Mouse (Mus musculus) cerebellum, adult 8-10 months (tissue): ENCODE results near the gene Plg.
A peak's percentile ranks its signal among the peaks of the same experiment; 100 is the strongest.

Experiments used
- DNase-seq: peaks from one replicate; pipeline ENCODE4 v3.0.0; 2022

Plg gene

DNA sequence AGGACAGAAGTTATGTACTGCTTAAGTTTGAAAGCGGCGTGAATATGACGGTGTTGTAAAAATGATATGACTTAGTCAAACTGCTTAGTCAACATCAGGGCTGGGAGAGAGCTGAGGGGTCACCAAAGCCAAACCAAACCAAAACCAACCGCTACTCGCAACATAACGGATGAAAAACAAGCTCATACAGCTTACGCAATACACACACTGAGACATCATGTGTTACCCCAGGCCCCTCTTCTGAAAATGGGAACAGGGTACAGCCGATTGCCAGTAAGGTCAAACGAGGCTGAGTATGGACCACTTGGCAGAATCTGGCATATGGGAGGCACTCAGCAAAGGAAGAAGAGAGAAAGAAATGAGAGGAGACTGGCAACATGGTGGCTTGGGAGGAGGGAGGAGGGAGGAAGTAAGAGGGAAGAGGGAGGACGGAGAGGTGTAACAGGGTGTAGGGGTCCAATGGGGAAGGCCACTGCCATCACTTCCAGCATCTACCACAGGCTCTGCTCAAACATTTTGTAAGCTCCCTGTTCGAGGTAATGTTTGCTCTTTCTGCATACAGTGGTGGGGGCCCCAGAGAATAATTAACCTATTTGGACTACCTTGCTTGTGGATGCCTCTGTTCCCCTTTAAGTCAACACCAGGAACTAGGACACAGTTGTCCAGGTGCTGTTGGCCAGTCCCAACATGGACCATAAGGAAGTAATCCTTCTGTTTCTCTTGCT lies at the start of gene Plg:
TSS of gene Plg (plus strand) at position 628 of the 725 bp plus-strand sequence.
- no peak for DNase-seq

DNA sequence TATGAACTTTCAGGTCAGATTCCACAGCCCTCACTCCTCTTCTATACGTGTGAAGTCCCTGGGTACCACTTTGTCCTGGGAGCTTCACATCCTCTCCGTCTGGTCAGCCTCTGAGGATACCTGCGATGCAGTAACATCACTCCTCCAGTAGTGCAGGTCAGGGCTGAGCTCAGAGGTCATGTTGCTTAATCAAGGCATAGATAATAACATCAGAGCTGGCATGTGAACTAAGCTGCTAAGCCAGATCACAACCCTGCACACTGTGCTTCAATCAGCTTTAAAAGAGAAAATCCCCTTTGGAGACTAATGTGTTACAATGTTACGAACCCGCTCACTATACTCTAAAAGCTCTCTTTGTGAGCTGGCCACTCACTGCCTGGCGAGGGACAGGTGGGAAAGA lies 43.3 kb upstream of the Plg start:
- no peak for DNase-seq

DNA sequence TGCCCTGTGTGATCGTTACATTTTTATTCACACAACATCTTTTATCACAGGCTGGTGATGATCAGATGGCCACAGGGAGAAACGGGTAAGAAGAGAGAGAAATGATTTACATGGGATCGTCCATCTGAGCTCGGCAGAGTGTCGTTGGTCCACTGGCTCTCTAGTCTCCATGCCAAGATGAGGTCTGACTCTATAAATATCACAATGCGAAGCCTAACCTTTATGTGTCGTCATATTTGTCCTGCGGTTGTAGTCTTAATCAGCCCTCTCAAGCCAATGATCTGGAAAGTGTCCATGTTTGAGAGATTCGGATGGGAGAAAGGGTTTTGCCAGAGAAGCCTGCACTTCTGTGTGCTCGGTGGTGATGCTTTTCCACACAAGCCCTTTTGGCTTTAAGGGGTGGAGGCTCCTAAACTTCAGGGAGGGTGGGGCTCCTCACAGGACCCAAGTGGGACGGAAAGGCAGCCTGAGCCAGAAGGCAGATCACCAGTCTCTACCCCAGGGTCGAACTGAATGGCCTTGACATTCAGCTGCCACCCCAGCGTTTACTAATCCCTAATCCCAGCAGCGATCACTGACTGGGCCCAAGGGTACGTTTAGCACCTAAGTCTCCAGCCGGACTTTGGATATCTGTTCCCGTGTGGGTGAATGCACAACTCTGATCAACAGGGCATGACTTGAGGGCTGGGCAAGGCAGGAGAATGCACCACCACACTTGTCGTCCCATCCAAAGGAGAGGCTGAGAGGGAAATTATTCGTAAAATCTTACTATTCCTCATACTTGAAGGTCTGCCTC lies 42.1 kb upstream of the Plg start:
- DNase-seq, result no peak

DNA sequence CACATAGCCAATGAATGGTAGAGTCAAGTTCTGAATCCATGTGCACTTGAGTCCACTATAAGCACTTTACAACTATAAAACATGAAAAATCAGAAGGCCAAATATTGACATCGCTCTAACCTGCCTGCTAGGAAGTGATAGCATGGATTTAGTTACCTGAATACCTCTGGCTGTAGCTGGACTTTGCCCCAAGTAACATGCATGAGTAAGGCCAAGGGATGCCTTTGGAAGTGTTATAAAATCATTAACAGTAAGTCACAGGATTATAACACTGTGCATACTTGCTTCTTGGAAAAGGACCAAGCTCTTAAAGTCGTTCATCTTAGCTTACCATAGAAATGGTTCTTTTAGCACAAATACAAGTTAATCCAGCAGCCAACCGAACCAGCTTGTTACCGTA lies 41.3 kb upstream of the Plg start:
- no peak for DNase-seq

DNA sequence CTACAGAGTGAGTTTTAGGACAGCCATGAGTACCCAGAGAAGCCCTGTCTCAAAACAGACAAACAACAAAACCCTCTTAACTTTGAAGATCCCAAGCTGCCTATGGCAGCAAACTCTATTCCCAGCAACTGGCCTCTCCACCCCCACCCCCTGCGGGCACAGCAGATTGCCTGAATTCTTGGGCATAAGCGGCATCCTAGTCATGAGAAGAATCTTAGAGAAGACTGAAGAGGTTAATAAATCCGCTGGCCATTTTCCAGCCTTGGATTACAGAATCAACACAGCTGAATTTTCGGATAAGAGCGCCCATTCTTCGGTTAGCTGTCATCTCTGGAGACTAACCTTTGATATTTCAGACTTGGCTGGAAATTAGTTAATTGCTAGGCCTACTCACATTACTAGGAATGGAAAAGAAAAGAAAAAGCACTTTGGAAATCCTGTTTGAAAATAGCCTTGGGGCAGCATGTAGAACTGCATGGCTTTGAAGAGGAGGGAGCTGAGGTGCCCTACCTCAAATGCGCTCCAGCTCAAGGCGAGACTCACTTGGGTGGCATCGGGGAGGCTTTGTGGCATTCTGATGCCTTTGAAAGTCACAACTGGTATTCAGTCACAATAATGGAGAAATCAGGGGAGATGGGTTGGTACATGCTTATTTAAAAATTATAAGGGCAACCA lies 34.6 kb upstream of the Plg start:
- DNase-seq, result no peak

DNA sequence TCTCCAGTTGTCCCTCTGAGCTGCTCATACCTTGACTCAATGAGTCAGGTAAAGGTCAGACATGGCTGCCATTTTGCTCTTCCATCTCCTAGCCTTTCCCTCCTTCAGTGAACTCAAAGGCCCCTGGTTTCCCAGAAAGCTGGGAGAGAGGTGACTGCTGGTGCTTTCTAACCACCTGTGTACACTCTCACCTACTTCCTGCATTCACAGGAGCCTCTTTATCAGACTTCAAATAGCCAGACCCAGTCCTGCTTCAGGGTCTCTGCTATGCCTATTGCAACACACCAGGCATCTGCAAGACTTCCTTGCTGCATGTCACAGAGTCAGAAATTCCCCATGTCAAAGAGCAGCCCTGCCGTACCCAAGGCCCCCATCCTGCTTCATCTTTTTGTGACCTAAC lies 30.9 kb upstream of the Plg start:
- no peak for DNase-seq

DNA sequence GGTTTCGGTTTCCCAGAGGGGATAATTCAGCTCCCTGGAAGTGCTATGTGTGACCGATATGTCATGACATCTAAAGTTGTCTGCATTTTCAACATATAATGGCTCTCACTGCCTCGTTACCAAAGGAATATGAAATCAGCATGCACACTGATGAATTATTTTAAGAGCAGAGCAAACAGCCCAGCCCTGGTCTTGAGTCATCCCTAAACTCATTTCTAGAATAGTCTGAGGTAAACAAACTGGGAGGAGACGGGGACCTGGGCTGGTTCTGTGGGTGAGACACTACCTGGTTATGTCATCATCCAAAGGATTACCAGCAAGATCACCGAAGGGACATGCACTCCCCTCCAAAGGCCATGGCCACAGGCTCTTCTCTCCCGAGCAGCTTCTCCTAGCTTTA lies 26.8 kb upstream of the Plg start:
- DNase-seq, result no peak

DNA sequence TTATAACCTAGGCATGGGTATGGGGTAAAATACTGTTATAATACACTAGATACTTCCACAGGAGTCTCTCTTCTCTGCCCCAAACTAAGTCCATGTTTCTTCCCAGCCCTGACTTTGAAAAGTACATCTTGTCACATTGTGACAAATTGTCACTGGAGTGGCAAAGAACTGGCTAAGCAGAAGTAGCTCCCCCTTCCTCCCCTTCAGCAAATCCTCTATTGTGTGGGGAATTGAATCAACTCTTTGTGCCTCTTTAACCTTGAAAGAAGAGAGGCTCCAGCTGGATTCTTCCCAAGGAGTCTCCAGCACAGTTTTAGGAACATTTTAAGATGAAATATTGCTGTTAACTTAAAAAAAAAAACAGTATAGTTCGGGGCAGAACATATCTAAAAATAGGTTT lies 25.6 kb upstream of the Plg start:
- no peak for DNase-seq

DNA sequence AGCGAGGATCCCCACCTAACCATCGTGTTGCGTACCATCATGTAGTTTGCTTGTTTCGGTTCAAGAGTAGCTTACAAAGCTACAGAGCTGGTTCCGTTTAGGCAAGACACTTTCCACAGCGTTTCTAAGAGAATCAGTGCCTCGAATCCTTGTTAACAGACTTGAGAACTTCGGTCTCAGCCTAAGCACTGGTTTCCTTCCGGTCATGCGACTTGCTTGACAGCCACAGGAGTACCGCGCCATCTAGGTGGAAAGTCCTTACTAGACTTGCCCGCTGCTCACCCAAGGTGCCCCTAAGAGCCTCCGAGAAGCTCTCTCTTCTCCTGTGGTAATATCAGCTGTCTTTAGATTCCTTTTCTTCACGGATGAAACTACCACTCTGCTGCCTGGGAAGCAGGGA lies 18.5 kb upstream of the Plg start:
- no peak for DNase-seq

DNA sequence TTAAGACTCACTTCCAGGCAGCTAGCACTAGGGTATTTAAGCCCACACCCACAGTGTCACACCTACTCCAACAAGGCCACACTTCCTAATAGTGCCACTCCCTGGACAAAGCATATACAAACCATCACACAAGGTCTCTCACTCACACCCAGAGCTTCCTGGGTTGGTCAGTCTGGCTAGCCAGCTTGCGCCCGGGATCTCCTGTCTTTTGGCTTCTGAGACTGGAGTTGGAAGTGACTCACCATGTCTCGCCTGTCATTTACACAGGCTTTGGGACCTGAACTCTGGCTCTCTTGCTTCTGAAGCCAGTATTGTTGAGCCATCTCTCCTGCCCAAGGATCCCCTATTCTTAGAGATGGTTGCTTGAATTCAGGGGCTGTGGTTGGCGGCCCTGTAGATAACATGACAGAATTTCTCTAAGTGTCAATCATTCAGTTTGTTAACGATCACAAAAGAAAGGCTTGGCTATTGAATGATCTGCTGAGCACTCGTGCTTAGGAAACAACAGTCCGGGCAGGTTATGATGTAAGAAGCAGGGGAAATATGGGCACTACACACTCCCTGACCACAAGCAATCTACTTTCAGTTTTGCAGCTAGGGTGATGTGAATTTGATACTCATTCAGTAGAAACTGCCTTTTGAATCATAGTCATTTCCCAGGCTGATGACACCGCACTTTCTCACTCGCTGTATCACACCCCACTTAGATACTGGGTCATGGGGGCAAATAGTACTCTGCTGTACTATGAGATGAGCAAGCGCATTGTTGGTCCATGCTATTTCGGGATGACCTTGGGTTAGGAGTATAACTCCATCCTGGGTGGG lies 14.6 kb upstream of the Plg start:
- DNase-seq, result no peak

DNA sequence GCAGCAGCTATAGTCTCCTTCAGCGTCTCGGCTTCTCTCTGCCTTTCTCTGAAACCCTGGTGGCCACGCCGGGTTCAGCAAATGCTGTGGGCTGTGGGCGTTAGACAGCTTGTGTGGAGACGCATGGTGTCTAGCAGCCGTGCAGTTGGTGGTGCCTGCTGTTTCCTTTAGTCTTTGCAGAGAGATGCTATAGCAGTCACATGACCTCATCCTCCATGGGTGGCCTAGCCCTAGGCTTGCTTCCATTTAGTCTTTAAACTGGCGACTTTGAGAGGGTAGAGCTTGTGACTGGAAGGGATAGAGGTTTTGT lies 14.0 kb upstream of the Plg start:
- DNase-seq, result no peak

DNA sequence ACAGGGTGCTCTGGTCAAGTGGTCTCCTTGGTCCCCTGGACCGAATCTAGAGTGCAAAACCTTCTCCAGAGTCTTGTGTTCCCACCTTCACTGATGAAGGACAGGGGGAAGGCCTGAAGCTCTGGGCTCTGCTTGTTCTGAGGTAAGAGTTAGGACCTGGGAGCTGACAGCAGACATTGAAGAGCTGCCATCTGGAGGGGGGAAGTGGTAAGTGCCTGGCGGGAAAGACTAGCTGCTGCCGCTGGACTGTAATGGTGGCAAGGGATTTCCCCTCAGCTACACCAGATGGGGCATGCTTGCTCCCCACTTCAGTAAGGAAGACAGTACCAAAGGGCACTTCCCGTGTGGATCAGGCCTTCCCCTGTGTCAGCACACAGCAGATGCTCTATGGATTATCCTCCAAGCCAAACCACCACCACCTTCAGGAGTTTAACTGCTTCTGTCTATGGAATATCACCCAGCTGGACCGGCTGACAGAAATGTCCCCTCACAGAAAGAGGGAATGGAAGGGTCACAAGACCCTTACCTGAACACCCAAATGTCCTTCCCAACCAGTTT lies 11.0 kb upstream of the Plg start:
- DNase-seq, result peak; percentile 34

DNA sequence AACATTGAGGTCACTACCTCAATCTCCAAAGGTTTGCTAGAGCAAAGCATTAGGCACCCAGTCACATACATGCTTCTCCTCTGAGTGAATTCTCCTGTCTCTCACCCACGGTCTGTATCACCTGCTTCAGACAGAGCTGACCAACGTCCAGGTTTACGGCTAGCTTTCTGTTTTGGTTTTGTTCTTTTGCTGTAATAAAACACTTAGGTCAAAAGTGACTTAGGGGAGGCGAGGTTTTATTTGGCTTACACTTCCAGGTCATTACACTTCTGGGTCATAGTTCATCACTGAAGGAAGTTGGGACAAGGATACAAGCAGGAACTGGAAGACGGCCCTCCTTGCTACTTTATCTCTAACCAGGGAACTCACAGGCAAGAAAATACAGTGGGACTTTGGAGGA lies 9.0 kb upstream of the Plg start:
- no peak for DNase-seq

DNA sequence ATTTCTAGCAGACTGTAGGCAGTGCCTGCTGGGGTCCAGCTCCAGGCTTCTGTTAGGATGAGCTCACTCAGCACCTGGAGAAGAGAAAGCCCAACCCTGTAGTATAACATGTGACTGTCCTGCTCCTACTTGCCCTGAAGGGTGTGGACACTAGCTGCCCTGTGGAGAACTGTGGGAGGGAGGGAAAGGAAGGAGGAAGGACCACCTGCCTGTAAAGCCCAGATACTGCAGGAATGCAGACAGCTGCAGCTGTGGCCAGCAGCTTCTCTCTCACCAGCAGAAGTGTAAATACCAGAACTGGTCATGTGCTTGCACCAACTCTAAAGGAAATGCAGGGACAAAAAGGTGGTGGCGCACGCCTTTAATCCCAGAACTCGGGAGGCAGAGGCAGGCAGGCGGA lies 8.1 kb upstream of the Plg start:
- DNase-seq, result no peak

DNA sequence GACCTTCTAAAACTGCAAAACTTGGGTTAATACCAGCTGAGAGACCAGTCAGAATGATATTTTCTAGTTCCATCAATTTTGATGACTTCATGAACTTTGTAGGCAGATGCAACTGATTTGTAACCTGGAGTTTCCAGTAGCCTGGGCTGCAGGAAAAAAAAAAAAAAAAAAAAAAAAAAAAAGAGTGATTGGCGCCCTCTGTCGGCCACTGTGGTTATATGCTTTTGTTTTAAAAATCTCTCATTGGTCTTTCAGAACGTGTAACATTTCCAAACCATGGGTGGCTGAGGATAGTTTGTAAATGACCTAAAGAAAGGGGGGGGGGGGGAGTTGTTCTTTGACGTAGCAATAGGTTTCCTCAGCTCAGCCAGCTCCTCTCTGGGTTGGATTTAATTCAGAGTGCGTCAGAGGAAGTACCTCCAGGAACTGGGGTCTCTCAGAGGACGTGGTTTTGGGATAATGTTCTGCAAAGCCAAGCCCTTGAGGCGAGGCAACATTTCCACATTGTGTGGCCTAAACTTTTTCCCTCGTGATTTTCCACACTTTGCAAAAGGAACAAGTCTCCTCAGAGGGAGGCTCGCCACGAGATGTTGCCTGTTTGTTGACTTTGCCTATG lies 7.0 kb upstream of the Plg start:
- peak; percentile 11 for DNase-seq

DNA sequence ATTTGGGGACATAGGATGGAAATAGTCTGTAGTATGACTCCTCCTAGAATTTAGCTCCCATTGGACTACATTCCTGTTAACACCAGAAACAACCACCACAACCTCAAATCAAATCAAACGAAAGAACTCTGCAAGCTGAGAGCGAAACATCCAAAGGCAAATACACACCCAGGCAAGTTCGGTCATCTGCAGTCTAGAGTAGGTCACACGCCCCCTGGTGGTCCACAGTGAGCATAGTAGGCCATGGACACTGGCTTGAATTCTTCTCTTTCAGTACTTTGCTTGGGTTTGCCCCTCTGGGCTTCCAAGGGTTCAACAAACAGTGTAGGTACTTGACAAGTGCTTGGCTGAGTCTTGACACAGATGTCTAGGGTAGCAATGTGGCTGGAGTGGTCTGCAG lies 6.4 kb upstream of the Plg start:
- DNase-seq, result peak; percentile 67

DNA sequence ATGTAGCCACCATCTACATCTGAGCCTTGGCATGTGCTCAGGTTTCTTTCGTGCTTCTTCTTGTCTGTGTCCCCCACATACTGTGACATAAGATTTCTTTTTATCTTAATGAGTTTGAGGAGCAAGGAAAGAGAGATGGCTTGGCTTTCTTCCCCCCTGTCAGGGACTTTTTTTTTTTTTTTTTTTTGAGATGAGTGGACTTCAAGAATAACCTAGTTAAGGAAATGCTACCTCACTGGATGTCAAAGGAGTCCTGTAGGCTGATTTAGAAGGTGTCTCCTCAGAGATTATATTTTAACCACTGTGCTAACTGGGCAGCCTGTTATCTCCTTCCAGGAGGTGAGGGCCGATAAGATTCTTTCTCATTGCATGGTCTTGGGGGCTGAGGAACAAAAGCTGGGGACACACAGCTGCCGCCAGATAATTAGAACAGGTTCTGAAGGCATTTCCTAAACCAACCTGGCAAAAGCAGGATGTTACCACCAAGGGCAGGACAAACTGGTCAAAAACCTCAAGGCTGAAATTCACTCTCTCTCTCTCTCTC lies 4.7 kb upstream of the Plg start:
- no peak for DNase-seq

DNA sequence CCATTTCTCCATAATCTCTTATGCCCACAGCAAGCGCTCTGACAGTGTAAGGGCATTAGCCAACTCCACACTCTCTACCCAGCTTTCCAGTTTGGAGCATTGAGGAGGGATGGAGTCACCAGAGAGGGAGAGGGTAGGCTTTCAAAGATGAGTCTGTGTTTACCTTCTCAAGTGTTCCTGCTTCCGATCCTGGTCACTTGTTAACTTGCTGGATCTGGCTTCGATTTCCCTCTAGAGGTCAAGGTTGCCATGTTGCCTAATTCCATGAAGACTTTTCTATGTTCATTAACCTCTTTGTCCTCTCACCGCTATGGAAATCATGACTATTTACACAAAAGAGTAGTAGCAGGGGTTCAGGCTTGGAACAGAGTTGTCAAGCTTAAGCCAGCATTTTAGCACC lies 1.9 kb downstream of the Plg start:
- no peak for DNase-seq

DNA sequence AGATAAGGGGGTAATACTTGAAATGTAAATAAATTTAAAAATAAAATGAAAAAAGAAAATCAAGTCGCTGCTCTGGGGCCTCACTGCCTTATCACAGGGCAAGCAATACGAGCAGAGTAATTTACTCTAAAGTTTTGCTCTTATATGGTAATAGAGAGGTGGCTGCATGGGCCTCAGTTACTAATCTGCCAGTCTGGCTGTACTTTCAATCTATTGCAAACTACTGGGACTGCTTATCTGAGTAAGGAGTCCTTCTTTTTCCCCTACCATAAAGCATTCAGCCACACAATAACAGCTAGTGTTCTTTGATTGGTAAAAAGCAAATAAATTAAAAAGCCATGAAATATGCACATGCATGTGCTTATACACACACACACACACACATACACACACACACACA lies 3.2 kb downstream of the Plg start:
- no peak for DNase-seq

DNA sequence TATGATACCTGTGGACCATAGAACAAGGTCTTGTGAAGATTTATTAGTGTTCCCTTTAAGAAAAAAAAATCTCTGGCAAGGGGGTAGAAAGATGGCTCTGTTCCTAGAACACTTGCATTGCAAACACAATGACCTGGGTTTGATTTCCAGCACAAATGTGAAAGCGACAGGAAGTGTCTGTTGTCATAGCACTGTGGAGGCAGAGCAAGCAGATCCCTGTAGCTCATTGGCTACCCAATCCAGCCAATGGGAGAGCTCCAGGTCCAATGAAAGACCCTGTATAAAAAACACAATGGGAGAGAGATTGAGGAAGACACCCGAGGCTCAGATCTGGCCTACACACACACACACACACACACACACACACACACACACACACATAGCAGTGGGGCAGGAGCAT lies 4.1 kb downstream of the Plg start:
- DNase-seq, result no peak

DNA sequence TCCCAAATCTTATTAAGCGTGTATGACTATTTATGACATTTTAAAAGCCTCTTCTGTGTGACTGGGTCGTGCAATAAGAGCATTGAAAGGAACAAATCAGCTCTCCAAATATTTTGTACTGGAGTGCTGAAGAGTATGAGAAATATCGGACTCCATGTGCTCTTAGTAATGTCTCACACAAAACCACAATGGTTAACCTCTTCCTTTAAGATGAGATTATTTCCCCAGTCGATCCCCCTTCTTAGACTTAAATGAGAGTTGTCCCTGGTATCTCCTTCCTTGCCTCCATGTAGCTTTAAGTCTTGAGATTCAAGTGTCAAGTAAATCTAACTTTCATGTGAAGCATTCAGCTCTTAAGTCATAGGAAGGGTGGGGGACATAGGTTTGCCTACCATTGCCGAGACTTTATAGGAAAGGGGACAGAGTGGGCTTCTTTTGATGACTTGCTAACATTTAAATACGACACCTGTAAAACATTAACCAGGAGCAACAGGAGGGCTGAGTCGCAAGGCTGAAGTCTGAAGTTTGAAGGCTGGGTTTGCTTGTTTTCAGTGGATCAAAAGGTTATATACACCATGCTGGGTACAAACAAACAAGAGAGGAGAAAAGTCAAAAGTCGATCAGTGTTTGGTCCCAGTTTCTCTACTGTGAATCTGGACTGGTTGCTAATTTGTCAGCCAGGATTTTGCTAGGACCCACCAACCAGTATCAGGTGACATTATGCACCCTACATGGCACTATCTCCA lies 6.8 kb downstream of the Plg start:
- no peak for DNase-seq

DNA sequence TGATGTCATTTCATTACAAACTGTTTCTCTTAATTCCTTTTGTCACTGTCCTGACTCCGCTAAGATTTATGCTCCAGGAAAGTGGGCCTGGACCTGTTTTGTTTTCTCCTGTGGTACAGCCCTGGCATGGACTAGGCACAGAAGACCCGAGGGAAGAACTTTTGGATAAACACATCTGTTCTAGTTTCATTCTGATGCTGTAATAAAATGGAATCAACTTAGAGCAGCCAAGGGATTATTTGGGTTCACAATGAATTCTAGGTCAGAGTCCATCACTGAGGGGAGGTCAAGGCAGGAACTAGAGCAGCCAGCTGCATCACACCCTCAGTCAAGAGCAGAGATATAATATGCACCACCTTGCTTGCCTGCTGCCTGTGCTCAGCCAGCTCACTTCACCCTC lies 9.4 kb downstream of the Plg start:
- DNase-seq, result no peak
